Mouse (Mus musculus): Measurements from ENCODE around the gene Igflr1. TPM values are rescaled to one million over a fixed set of nuclear protein-coding genes. Genes with fewer than 3 reads are reported as not detected.

Gene Igflr1
- polyA plus RNA-seq, 1 experiment, result 17.0 TPM

DNA sequence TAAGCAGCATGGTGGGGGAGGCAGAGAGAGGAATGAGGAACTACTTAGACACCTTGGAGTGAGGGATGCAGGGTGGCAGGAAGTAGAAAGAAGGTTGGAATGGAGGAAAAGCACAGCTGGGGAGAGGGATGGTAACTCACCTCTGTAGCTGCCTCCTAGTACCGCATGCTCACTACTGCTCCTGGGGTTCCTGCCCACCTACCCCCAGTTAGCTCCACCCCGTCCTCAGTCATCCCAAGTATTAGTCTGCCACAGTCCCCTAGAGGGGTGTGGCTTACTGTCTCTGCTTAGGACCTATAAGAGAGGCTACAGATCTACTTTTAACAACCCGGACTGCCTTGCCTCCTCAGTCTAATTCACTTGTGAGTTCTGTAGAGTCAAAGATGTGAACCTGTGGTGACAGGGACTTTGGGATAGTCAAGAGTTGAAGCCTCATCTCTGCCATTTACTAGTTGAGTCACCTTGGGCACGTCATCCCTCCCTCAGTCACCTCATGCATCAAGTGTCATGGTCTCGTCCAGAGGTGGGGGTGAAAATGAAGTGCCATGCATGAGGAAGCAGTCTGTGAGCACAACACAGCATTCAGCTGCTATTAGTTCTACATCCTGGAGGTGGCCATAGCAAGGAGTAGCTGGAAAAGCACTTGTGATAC lies 27.7 kb downstream of the Igflr1 start:
- WGBS, result 47% methylated on average over 5 of the region's 5 CpGs
- no peaks in the 10 kb centered on the region for H3K27me3 ChIP-seq (ENCODE audit: control insufficient read depth, insufficient read depth, low read length)
- H3K4me1 ChIP-seq (ENCODE audit: control insufficient read depth, insufficient read depth, insufficient read length), result peaks cover 15% of the 10 kb centered on the region

DNA sequence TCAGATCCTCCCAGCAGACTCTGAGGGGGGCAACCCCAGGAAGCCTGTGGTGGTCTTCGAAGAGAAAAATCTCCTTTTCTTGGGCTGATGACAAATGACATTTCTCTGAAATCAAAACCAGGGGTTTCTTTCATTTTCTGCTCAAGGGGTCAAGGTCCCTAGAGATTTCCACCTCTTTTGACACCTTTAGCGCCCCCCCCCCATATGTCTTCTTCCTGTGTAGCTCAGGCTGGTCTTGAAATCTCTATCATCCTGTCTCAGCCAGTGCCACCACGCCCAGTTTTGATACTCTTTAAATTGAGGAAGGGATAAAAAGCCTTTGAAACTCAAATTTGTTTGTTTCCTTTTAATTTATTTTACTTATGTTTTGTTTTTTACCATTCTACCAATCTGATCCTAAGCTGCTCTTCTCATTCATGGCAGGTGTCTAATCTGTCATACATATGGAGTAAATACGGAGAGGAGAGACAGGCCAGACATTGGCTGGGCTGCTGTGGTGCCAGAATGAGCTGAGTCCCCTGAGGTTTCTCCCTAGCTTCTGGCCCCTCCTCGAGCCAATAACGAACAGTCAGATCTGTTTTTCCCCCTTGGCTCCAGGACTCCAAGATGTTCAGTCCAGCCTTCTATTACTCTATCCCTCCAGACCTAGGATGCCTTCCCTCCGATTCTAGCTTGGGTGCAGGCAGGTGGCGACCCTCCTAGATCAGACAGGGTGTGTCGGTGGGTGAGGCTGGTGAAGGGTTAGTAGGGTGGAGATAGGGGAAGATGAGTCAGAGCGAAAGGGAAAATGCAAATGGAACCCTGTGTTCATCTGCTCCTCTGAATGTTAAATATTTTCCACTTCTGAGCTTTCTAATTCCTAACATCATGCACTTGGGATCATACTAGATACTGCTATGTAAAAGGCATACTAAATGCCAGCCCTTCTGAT lies 28.6 kb downstream of the Igflr1 start:
- H3K36me3 ChIP-seq (ENCODE audit: control insufficient read depth, insufficient read depth, low read length), result no peaks in the 10 kb centered on the region
- no peak for TF ChIP-seq CTCF (IDR thresholded peaks at IDR 0.05; ENCODE audit: extremely low read depth, insufficient read depth, insufficient read length, insufficient replicate concordance)
- no peak for TF ChIP-seq POLR2A (IDR thresholded peaks at IDR 0.05; ENCODE audit: low read depth, low read length)
- H3K27ac ChIP-seq (ENCODE audit: insufficient read depth, low read length), result peak overlapping the region; percentile 80
- WGBS, result 62% methylated on average over 10 of the region's 10 CpGs
- H3K4me3 ChIP-seq (ENCODE audit: extremely low read depth, insufficient read depth, insufficient read length), result no peak overlapping the region
- no peak for DNase-seq (ENCODE audit: low read depth in 1 of 2, low spot score in 2 of 2)
- peaks cover 15% of the 10 kb centered on the region for H3K4me1 ChIP-seq (ENCODE audit: control insufficient read depth, insufficient read depth, insufficient read length)
- H3K27me3 ChIP-seq (ENCODE audit: control insufficient read depth, insufficient read depth, low read length), result no peaks in the 10 kb centered on the region

More for the DNA sequence above, 27.7 kb downstream of the Igflr1 start:
- Histone ChIP-seq H3K36me3 (ENCODE audit: control insufficient read depth, insufficient read depth, low read length) (no peaks in the 10 kb centered on the region), H3K27ac (ENCODE audit: insufficient read depth, low read length) (peak overlapping the region; percentile 24; the same call in 1 of the 2 replicates), H3K4me3 (ENCODE audit: extremely low read depth, insufficient read depth, insufficient read length) (no peak overlapping the region; the same call in 1 of the 2 replicates)
- no peak for DNase-seq (ENCODE audit: low read depth in 1 of 2, low spot score in 2 of 2)
- TF ChIP-seq CTCF (IDR thresholded peaks at IDR 0.05; ENCODE audit: extremely low read depth, insufficient read depth, insufficient read length, insufficient replicate concordance), result no peak
- TF ChIP-seq POLR2A (IDR thresholded peaks at IDR 0.05; ENCODE audit: low read depth, low read length), result no peak

- Histone ChIP-seq H3K27ac (ENCODE audit: insufficient read depth, low read length) (peak overlapping the region; percentile 57), H3K4me1 (ENCODE audit: control insufficient read depth, insufficient read depth, insufficient read length) (peaks cover 14% of the 10 kb centered on the region), H3K4me3 (ENCODE audit: extremely low read depth, insufficient read depth, insufficient read length) (no peak overlapping the region), H3K27me3 (ENCODE audit: control insufficient read depth, insufficient read depth, low read length) (no peaks in the 10 kb centered on the region), H3K36me3 (ENCODE audit: control insufficient read depth, insufficient read depth, low read length) (no peaks in the 10 kb centered on the region)
- no peak for DNase-seq (ENCODE audit: low read depth in 1 of 2, low spot score in 2 of 2)
- TF ChIP-seq POLR2A (IDR thresholded peaks at IDR 0.05; ENCODE audit: low read depth, low read length), result no peak
- 45% methylated on average over 4 of the region's 4 CpGs for WGBS
Observed at GRCm38 (mm10) chr7:30594510-30595024, 29.3 kb downstream of the Igflr1 start.

DNA sequence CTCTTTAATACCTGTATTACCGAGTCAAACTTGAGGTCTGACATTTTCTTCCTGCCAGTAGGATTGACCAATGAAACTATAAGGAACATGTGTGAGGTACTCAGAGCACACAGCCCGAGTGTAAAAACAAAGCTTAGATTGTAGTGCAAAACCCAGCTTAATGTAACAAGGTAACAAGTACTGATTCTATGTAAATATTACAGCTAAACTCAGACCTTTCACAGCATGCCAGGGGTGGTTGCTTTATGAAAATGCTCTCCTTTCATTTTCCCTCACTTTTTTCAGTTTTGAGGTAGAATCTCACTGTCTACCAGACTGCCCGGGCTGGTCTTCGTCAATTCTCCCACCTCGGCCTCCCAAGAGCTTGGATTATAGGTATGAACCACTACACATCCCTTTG lies 30.9 kb downstream of the Igflr1 start:
- Histone ChIP-seq H3K36me3 (ENCODE audit: control insufficient read depth, insufficient read depth, low read length) (no peaks in the 10 kb centered on the region), H3K4me1 (ENCODE audit: control insufficient read depth, insufficient read depth, insufficient read length) (peaks cover 10% of the 10 kb centered on the region; the same call in 1 of the 2 replicates), H3K27ac (ENCODE audit: insufficient read depth, low read length) (no peak overlapping the region), H3K4me3 (ENCODE audit: extremely low read depth, insufficient read depth, insufficient read length) (no peak overlapping the region), H3K27me3 (ENCODE audit: control insufficient read depth, insufficient read depth, low read length) (no peaks in the 10 kb centered on the region)
- 81% methylated on average over 5 of the region's 5 CpGs for whole genome bisulfite sequencing
- DNase-seq (ENCODE audit: low read depth in 1 of 2, low spot score in 2 of 2), result no peak
- TF ChIP-seq POLR2A (IDR thresholded peaks at IDR 0.05; ENCODE audit: low read depth, low read length), result no peak
- TF ChIP-seq CTCF (IDR thresholded peaks at IDR 0.05; ENCODE audit: extremely low read depth, insufficient read depth, insufficient read length, insufficient replicate concordance), result no peak

DNA sequence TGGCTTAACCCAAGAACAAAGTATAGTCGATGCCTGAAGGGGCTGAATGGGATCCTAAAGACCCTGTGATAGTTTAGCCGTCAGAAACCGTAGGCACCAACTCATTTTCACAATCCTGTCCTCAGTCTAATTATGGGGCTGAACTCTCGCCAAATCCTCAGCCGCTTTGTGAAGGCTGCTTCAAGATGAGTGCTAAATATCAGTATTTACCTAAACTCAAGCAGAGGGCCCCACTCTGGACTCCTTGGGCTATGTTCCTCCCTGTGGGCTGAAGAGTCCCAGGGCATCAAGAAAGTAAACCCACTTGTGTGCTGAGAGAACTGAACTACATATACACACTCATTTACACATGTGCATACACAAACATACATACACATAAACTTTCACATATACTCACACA lies 31.6 kb downstream of the Igflr1 start:
- Histone ChIP-seq H3K36me3 (ENCODE audit: control insufficient read depth, insufficient read depth, low read length) (no peaks in the 10 kb centered on the region), H3K27ac (ENCODE audit: insufficient read depth, low read length) (no peak overlapping the region), H3K4me1 (ENCODE audit: control insufficient read depth, insufficient read depth, insufficient read length) (peaks cover 10% of the 10 kb centered on the region; the same call in 1 of the 2 replicates), H3K4me3 (ENCODE audit: extremely low read depth, insufficient read depth, insufficient read length) (no peak overlapping the region), H3K27me3 (ENCODE audit: control insufficient read depth, insufficient read depth, low read length) (no peaks in the 10 kb centered on the region)
- DNase-seq (ENCODE audit: low read depth in 1 of 2, low spot score in 2 of 2), result no peak
- TF ChIP-seq POLR2A (IDR thresholded peaks at IDR 0.05; ENCODE audit: low read depth, low read length) (no peak), CTCF (IDR thresholded peaks at IDR 0.05; ENCODE audit: extremely low read depth, insufficient read depth, insufficient read length, insufficient replicate concordance) (no peak)
- WGBS, result 81% methylated on average over 5 of the region's 5 CpGs

DNA sequence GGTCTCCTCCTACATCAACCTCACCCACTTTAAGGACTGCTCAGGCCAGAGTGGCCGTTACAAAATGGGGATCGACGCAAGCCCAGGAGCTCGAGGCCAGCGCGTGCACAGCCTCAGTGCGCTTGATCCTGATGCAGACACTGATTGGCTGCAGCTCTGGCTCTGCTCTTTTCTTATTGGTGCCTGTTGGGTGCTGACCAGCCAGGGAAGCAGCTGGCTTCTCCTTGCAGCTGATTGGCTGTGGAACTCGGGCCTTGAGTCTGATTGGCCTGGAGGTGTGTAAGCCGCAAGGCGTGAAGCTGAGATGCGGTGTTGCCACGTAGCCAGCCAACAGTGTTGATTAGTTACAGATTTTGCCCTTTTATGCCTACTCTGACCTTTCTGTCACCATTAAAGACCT lies 33.6 kb downstream of the Igflr1 start, which contains the start of gene Zbtb32:
Zbtb32 (minus strand) TSS at position 124 of the 400 bp plus-strand sequence.
- Histone ChIP-seq H3K27me3 (ENCODE audit: control insufficient read depth, insufficient read depth, low read length) (no peaks in the 10 kb centered on the region), H3K4me1 (ENCODE audit: control insufficient read depth, insufficient read depth, insufficient read length) (peaks cover 6% of the 10 kb centered on the region; the same call in 1 of the 2 replicates), H3K4me3 (ENCODE audit: extremely low read depth, insufficient read depth, insufficient read length) (no peak within 1 kb of the TSS), H3K36me3 (ENCODE audit: control insufficient read depth, insufficient read depth, low read length) (no peaks in the 10 kb centered on the region), H3K27ac (ENCODE audit: insufficient read depth, low read length) (no peak within 1 kb of the TSS)
- WGBS, result 93% methylated on average over 12 of the region's 12 CpGs
- DNase-seq (ENCODE audit: low read depth in 1 of 2, low spot score in 2 of 2), result no peak
- no peak for TF ChIP-seq CTCF (IDR thresholded peaks at IDR 0.05; ENCODE audit: extremely low read depth, insufficient read depth, insufficient read length, insufficient replicate concordance)
- TF ChIP-seq POLR2A (IDR thresholded peaks at IDR 0.05; ENCODE audit: low read depth, low read length), result no peak

All from spleen, adult 2 months (tissue).